ENCODE assay signal across 33 mouse cellular contexts in genomic region chr8:106305301-106305700, GRCm38 (mm10). TPM values are rescaled to one million over a fixed set of nuclear protein-coding genes. Genes with fewer than 3 reads are reported as not detected.
"Had no signal": no experiment of that assay in that cellular context is flagged by ENCODE, and none has a peak within 500 bp of the region (broad histone marks: within the 10 kb centered on the region; RNA-seq: fewer than 3 reads in every experiment).

No protein-coding gene starts in this region.

- H3K4me1 ChIP-seq: limb, embryonic 10.5 days; limb, embryonic 15.5 days had no signal

- DNase-seq: left cerebral cortex, postnatal 4 days; liver; liver, embryonic 13.5 days; liver, postnatal 0 days; lung, adult 18-20 months; lung, adult 2 months; lung, embryonic 14.5 days; lung, postnatal 10 days; lung, postnatal 14 days; lung, postnatal 36 days; lung, postnatal 4 days; midbrain, embryonic 14.5 days had no signal

- H3K36me3 ChIP-seq: limb, embryonic 10.5 days; limb, embryonic 12.5 days; limb, embryonic 13.5 days; limb, embryonic 15.5 days; liver, embryonic 13.5 days; liver, embryonic 15.5 days; lung, embryonic 15.5 days; midbrain, embryonic 10.5 days; midbrain, embryonic 12.5 days; midbrain, embryonic 15.5 days had no signal

- H3K27me3 ChIP-seq: limb, embryonic 12.5 days; limb, embryonic 13.5 days; limb, embryonic 15.5 days; liver, embryonic 13.5 days; liver, embryonic 15.5 days; lung, embryonic 15.5 days; midbrain, embryonic 12.5 days; midbrain, embryonic 13.5 days; midbrain, embryonic 15.5 days had no signal

- H3K4me3 ChIP-seq: left cerebral cortex, adult 2 months; limb, embryonic 10.5 days; limb, embryonic 12.5 days; limb, embryonic 13.5 days; limb, embryonic 15.5 days; liver, embryonic 13.5 days; liver, embryonic 15.5 days; lung, embryonic 15.5 days; megakaryocyte, embryonic 14.5 days; midbrain, embryonic 10.5 days; midbrain, embryonic 12.5 days; midbrain, embryonic 13.5 days; midbrain, embryonic 15.5 days; myocyte had no signal

- H3K27ac ChIP-seq: left cerebral cortex, adult 2 months; limb, embryonic 10.5 days; limb, embryonic 12.5 days; limb, embryonic 13.5 days; limb, embryonic 15.5 days; liver, embryonic 13.5 days; liver, embryonic 14.5 days; liver, embryonic 15.5 days; lung, embryonic 15.5 days; macrophage; midbrain, embryonic 10.5 days; midbrain, embryonic 12.5 days; midbrain, embryonic 13.5 days; midbrain, embryonic 15.5 days had no signal

- H3K9ac ChIP-seq: limb, embryonic 12.5 days; limb, embryonic 13.5 days; limb, embryonic 15.5 days; liver, embryonic 13.5 days; liver, embryonic 14.5 days; liver, embryonic 15.5 days; liver, postnatal 0 days; lung, embryonic 14.5 days; lung, embryonic 15.5 days; midbrain, embryonic 12.5 days; midbrain, embryonic 13.5 days; midbrain, embryonic 15.5 days had no signal

- H3K4me2 ChIP-seq: limb, embryonic 12.5 days; limb, embryonic 13.5 days; limb, embryonic 15.5 days; liver, embryonic 11.5 days; liver, embryonic 13.5 days; liver, embryonic 15.5 days; lung, embryonic 14.5 days; lung, embryonic 15.5 days; midbrain, embryonic 11.5 days; midbrain, embryonic 12.5 days; midbrain, embryonic 13.5 days; midbrain, embryonic 15.5 days had no signal

- ATAC-seq: liver, postnatal 0 days; lung, postnatal 0 days; midbrain, embryonic 13.5 days; midbrain, embryonic 15.5 days; midbrain, embryonic 16.5 days had no signal

- H3K9me3 ChIP-seq: limb, embryonic 10.5 days; limb, embryonic 12.5 days; limb, embryonic 13.5 days; limb, embryonic 15.5 days; liver, embryonic 13.5 days; liver, embryonic 15.5 days; lung, embryonic 15.5 days; megakaryocyte, embryonic 14.5 days; midbrain, embryonic 10.5 days; midbrain, embryonic 12.5 days; midbrain, embryonic 13.5 days; midbrain, embryonic 15.5 days had no signal

RNA-seq across cellular contexts. Expression of gene Smpd3, which starts 32.5 kb away (rescaled TPM):
- total RNA-seq: megakaryocyte progenitor cell, adult 5-6 weeks; megakaryocyte-erythroid progenitor cell, adult 5-6 weeks had no signal
